Mouse (Mus musculus): ENCODE data around the gene Bnc2.

The Bnc2 gene

GRCm38 (mm10) chr4:84507551-84507950 is 167.5 kb downstream of the Bnc2 start:
- no peak for DNase-seq (ENCODE audit: low spot score in 2 of 2)

- no peak for DNase-seq (ENCODE audit: low spot score in 2 of 2)
These were observed 172.3 kb downstream of the Bnc2 start for GRCm38 (mm10) chr4:84502581-84503269.

GRCm38 (mm10) chr4:84500796-84501349 is 174.2 kb downstream of the Bnc2 start:
- DNase-seq (ENCODE audit: low spot score in 2 of 2) = no peak

- DNase-seq (ENCODE audit: low spot score in 2 of 2) = no peak
These were observed 174.8 kb downstream of the Bnc2 start for GRCm38 (mm10) chr4:84500259-84500658.

GRCm38 (mm10) chr4:84498469-84498868 is 176.6 kb downstream of the Bnc2 start:
- DNase-seq (ENCODE audit: low spot score in 2 of 2) = no peak

- DNase-seq (ENCODE audit: low spot score in 2 of 2) = no peak
These were observed 186.8 kb downstream of the Bnc2 start for GRCm38 (mm10) chr4:84488323-84488722.

GRCm38 (mm10) chr4:84482680-84483079 is 192.4 kb downstream of the Bnc2 start:
- DNase-seq (ENCODE audit: low spot score in 2 of 2) = no peak

GRCm38 (mm10) chr4:84472643-84473042 is 202.4 kb downstream of the Bnc2 start:
- no peak for DNase-seq (ENCODE audit: low spot score in 2 of 2)

GRCm38 (mm10) chr4:84470106-84470885 is 204.8 kb downstream of the Bnc2 start:
- no peak for DNase-seq (ENCODE audit: low spot score in 2 of 2)

- DNase-seq (ENCODE audit: low spot score in 2 of 2) = no peak
These were observed 205.7 kb downstream of the Bnc2 start for GRCm38 (mm10) chr4:84469400-84469799.

- DNase-seq (ENCODE audit: low spot score in 2 of 2) = no peak
These were observed 207.4 kb downstream of the Bnc2 start for GRCm38 (mm10) chr4:84467722-84468121.

GRCm38 (mm10) chr4:84458218-84458560 is 216.9 kb downstream of the Bnc2 start:
- no peak for DNase-seq (ENCODE audit: low spot score in 2 of 2)

- no peak for DNase-seq (ENCODE audit: low spot score in 2 of 2)
These were observed 217.4 kb downstream of the Bnc2 start for GRCm38 (mm10) chr4:84457512-84458217.

GRCm38 (mm10) chr4:84456853-84457249 is 218.2 kb downstream of the Bnc2 start:
- no peak for DNase-seq (ENCODE audit: low spot score in 2 of 2)

- no peak for DNase-seq (ENCODE audit: low spot score in 2 of 2)
These were observed 218.8 kb downstream of the Bnc2 start for GRCm38 (mm10) chr4:84456198-84456852.

- DNase-seq (ENCODE audit: low spot score in 2 of 2) = no peak
These were observed 220.6 kb downstream of the Bnc2 start for GRCm38 (mm10) chr4:84454493-84454892.

- no peak for DNase-seq (ENCODE audit: low spot score in 2 of 2)
These were observed 221.5 kb downstream of the Bnc2 start for GRCm38 (mm10) chr4:84453586-84453985.

- DNase-seq (ENCODE audit: low spot score in 2 of 2) = no peak
These were observed 222.4 kb downstream of the Bnc2 start for GRCm38 (mm10) chr4:84452642-84453041.

GRCm38 (mm10) chr4:84449246-84450005 is 225.6 kb downstream of the Bnc2 start:
- no peak for DNase-seq (ENCODE audit: low spot score in 2 of 2)

GRCm38 (mm10) chr4:84433324-84433723 is 241.8 kb downstream of the Bnc2 start:
- DNase-seq (ENCODE audit: low spot score in 2 of 2) = no peak

Measured in urinary bladder, adult 18-20 months (tissue).